Mouse (Mus musculus): ENCODE results near the gene Xkr7. TPM values are rescaled to one million over a fixed set of nuclear protein-coding genes. Genes with fewer than 3 reads are reported as not detected.

Xkr7 gene
- polyA plus RNA-seq, 1 experiment: not detected

- no peak overlapping the region for H3K4me3 ChIP-seq (ENCODE audit: insufficient read depth, low read depth, low read length)
- H3K4me1 ChIP-seq (ENCODE audit: control insufficient read depth, insufficient read depth, insufficient read length, low read length): no peaks in the 10 kb centered on the region
- no peak overlapping the region for H3K27ac ChIP-seq (replicated peaks; ENCODE audit: low read depth, low read length)
Measured at GRCm38 (mm10) chr2:153075961-153076360, 44.3 kb downstream of the Xkr7 start.

GRCm38 (mm10) chr2:153080841-153081523, 49.3 kb downstream of the Xkr7 start:
- Histone ChIP-seq H3K4me1 (ENCODE audit: control insufficient read depth, insufficient read depth, insufficient read length, low read length) (peaks cover 9% of the 10 kb centered on the region), H3K4me3 (ENCODE audit: insufficient read depth, low read depth, low read length) (no peak overlapping the region)

GRCm38 (mm10) chr2:153081866-153082265, 50.2 kb downstream of the Xkr7 start:
- no peak overlapping the region for H3K27ac ChIP-seq (replicated peaks; ENCODE audit: low read depth, low read length)
- peaks cover 9% of the 10 kb centered on the region for H3K4me1 ChIP-seq (ENCODE audit: control insufficient read depth, insufficient read depth, insufficient read length, low read length)
- no peak overlapping the region for H3K4me3 ChIP-seq (ENCODE audit: insufficient read depth, low read depth, low read length)

More at GRCm38 (mm10) chr2:153080841-153081523, 49.3 kb downstream of the Xkr7 start:
- no peak overlapping the region for H3K27ac ChIP-seq (replicated peaks; ENCODE audit: low read depth, low read length)

GRCm38 (mm10) chr2:153083275-153083674, 51.6 kb downstream of the Xkr7 start:
- H3K27ac ChIP-seq (replicated peaks; ENCODE audit: low read depth, low read length): peak overlapping the region; percentile 83; the same call in 1 of the 2 replicates

GRCm38 (mm10) chr2:153083824-153084223, 52.2 kb downstream of the Xkr7 start:
- Histone ChIP-seq H3K4me1 (ENCODE audit: control insufficient read depth, insufficient read depth, insufficient read length, low read length) (peaks cover 9% of the 10 kb centered on the region), H3K27ac (replicated peaks; ENCODE audit: low read depth, low read length) (peak overlapping the region; percentile 83), H3K4me3 (ENCODE audit: insufficient read depth, low read depth, low read length) (no peak overlapping the region)

More at GRCm38 (mm10) chr2:153083275-153083674, 51.6 kb downstream of the Xkr7 start:
- Histone ChIP-seq H3K4me3 (ENCODE audit: insufficient read depth, low read depth, low read length) (no peak overlapping the region), H3K4me1 (ENCODE audit: control insufficient read depth, insufficient read depth, insufficient read length, low read length) (peaks cover 9% of the 10 kb centered on the region)

- peak overlapping the region; percentile 83 for H3K27ac ChIP-seq (replicated peaks; ENCODE audit: low read depth, low read length)
- H3K4me1 ChIP-seq (ENCODE audit: control insufficient read depth, insufficient read depth, insufficient read length, low read length): peaks cover 13% of the 10 kb centered on the region
- no peak overlapping the region for H3K4me3 ChIP-seq (ENCODE audit: insufficient read depth, low read depth, low read length)
Measured at GRCm38 (mm10) chr2:153084261-153084976, 52.8 kb downstream of the Xkr7 start.

GRCm38 (mm10) chr2:153085556-153085955, 53.9 kb downstream of the Xkr7 start:
- H3K4me1 ChIP-seq (ENCODE audit: control insufficient read depth, insufficient read depth, insufficient read length, low read length): peaks cover 19% of the 10 kb centered on the region
- no peak overlapping the region for H3K27ac ChIP-seq (replicated peaks; ENCODE audit: low read depth, low read length)
- H3K4me3 ChIP-seq (ENCODE audit: insufficient read depth, low read depth, low read length): no peak overlapping the region

GRCm38 (mm10) chr2:153086166-153086565, 54.5 kb downstream of the Xkr7 start:
- Histone ChIP-seq H3K4me1 (ENCODE audit: control insufficient read depth, insufficient read depth, insufficient read length, low read length) (peaks cover 19% of the 10 kb centered on the region), H3K27ac (replicated peaks; ENCODE audit: low read depth, low read length) (no peak overlapping the region), H3K4me3 (ENCODE audit: insufficient read depth, low read depth, low read length) (no peak overlapping the region)

GRCm38 (mm10) chr2:153087091-153087490, 55.4 kb downstream of the Xkr7 start:
- no peak overlapping the region for H3K4me3 ChIP-seq (ENCODE audit: insufficient read depth, low read depth, low read length)
- peaks cover 19% of the 10 kb centered on the region for H3K4me1 ChIP-seq (ENCODE audit: control insufficient read depth, insufficient read depth, insufficient read length, low read length)
- no peak overlapping the region for H3K27ac ChIP-seq (replicated peaks; ENCODE audit: low read depth, low read length)

GRCm38 (mm10) chr2:153089316-153089715, 57.7 kb downstream of the Xkr7 start:
- Histone ChIP-seq H3K27ac (replicated peaks; ENCODE audit: low read depth, low read length) (peak overlapping the region; percentile 1; the same call in 1 of the 2 replicates), H3K4me1 (ENCODE audit: control insufficient read depth, insufficient read depth, insufficient read length, low read length) (peaks cover 12% of the 10 kb centered on the region; the same call in 1 of the 2 replicates), H3K4me3 (ENCODE audit: insufficient read depth, low read depth, low read length) (no peak overlapping the region)

- Histone ChIP-seq H3K27ac (replicated peaks; ENCODE audit: low read depth, low read length) (peak overlapping the region; percentile 82), H3K4me3 (ENCODE audit: insufficient read depth, low read depth, low read length) (peak overlapping the region; percentile 35), H3K4me1 (ENCODE audit: control insufficient read depth, insufficient read depth, insufficient read length, low read length) (peaks cover 12% of the 10 kb centered on the region; the same call in 1 of the 2 replicates)
Measured at GRCm38 (mm10) chr2:153090551-153091165, 59.0 kb downstream of the Xkr7 start.

Other genes with a start within 250 kb of the Xkr7 start
- gene Bcl2l1, start 200.1 kb upstream of the Xkr7 start, polyA plus RNA-seq (2012; ENCODE audit: insufficient read depth, insufficient read length, missing spikeins): 22.5 and 23.5 TPM in 2 replicates
- gene Tpx2, start 183.9 kb upstream of the Xkr7 start, polyA plus RNA-seq (2012; ENCODE audit: insufficient read depth, insufficient read length, missing spikeins): not detected in 2 replicates
- gene Mylk2, start 120.5 kb upstream of the Xkr7 start, polyA plus RNA-seq (2012; ENCODE audit: insufficient read depth, insufficient read length, missing spikeins): 4.3 and 6.2 TPM in 2 replicates
- gene Foxs1, start 98.6 kb upstream of the Xkr7 start, polyA plus RNA-seq (2012; ENCODE audit: insufficient read depth, insufficient read length, missing spikeins): 1.1 and 2.6 TPM in 2 replicates
- gene Dusp15, start 80.2 kb upstream of the Xkr7 start, polyA plus RNA-seq (2012; ENCODE audit: insufficient read depth, insufficient read length, missing spikeins): not detected in 2 replicates
- not detected in 2 replicates for gene Ttll9, start 69.4 kb upstream of the Xkr7 start, polyA plus RNA-seq (2012; ENCODE audit: insufficient read depth, insufficient read length, missing spikeins)
- 77.4 and 100 TPM in 2 replicates for gene Pdrg1, start 16.4 kb upstream of the Xkr7 start, polyA plus RNA-seq (2012; ENCODE audit: insufficient read depth, insufficient read length, missing spikeins)
- 4.0 and 4.5 TPM in 2 replicates for gene Ccm2l, start 34.1 kb downstream of the Xkr7 start, polyA plus RNA-seq (2012; ENCODE audit: insufficient read depth, insufficient read length, missing spikeins)
- 1.1 and 1.7 TPM in 2 replicates for gene Hck, start 76.6 kb downstream of the Xkr7 start, polyA plus RNA-seq (2012; ENCODE audit: insufficient read depth, insufficient read length, missing spikeins)
- 28.8 and 36.9 TPM in 2 replicates for gene Tm9sf4, start 129.5 kb downstream of the Xkr7 start, polyA plus RNA-seq (2012; ENCODE audit: insufficient read depth, insufficient read length, missing spikeins)
- 0.32 and 0.38 TPM in 2 replicates for gene Tspyl3, start 193.6 kb downstream of the Xkr7 start, polyA plus RNA-seq (2012; ENCODE audit: insufficient read depth, insufficient read length, missing spikeins)
- 1.7 and 2.8 TPM in 2 replicates for gene Plagl2, start 209.6 kb downstream of the Xkr7 start, polyA plus RNA-seq (2012; ENCODE audit: insufficient read depth, insufficient read length, missing spikeins)
- gene Pofut1, start 209.7 kb downstream of the Xkr7 start, polyA plus RNA-seq (2012; ENCODE audit: insufficient read depth, insufficient read length, missing spikeins): 10.2 and 11.0 TPM in 2 replicates